Mouse (Mus musculus): Measurements from ENCODE around the gene Zfp36l1. TPM values are rescaled to one million over a fixed set of nuclear protein-coding genes. Genes with fewer than 3 reads are reported as not detected.
A peak's percentile ranks its signal among the peaks of the same experiment; 100 is the strongest.

Zfp36l1 gene
- polyA plus RNA-seq, 1 experiment: 23.3 TPM

DNA sequence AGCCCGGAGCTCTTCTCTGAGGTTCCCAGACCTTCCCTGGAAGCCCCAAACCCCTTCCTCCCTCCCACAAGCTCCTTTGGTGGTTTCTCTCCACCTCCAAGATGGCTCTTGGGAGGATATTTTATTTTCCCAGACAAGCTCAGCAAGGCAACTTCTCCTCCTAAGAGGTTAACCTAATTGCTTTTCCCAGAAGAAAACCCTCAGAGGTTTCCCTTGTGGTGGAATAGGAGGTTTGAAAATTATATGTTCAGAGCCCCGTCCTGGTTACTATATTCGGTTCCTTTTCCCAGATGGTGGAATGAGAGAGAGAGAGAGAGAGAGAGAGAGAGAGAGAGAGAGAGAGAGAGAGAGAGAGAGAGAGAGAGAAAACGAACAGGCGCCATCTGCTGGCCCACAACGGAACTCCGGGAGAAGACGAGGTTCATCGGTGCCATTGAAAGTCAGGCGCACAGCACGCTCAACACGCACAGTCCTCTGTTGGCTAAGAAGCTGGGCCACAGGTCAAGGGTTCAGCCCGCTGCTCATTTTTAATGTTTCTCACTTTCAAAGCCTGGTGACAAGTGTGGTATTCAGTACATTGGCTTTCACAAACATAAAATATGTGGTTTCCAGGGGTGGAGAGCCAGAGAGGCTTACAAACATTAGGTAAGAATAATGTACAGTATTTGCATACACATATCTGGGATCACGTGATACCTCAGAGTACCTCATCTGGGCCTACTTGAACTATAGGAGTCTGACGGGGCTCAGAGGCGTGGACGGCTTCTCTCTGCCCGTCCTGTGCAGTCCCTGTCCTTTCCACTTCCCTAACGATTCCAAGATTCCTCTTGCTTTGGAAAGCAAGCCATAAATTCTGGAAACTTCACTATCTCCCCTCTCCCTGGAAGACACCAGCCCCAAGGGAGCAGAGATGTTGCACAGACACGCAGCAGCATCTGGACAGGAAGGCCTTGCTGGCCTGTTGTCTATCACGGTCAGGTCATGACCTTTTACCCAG lies 33.7 kb upstream of the Zfp36l1 start:
- no peak for TF ChIP-seq POLR2A (IDR thresholded peaks at IDR 0.05; ENCODE audit: extremely low read depth, insufficient read depth, low read length)
- TF ChIP-seq CTCF (IDR thresholded peaks at IDR 0.05; ENCODE audit: extremely low read depth, insufficient read depth, low read length): peak; percentile 64
- Histone ChIP-seq H3K4me1 (ENCODE audit: control insufficient read depth, insufficient read depth, low read length) (no peaks in the 10 kb centered on the region), H3K4me3 (ENCODE audit: insufficient read depth, low read length) (no peak overlapping the region), H3K27ac (ENCODE audit: insufficient read depth, low read length) (no peak overlapping the region)

DNA sequence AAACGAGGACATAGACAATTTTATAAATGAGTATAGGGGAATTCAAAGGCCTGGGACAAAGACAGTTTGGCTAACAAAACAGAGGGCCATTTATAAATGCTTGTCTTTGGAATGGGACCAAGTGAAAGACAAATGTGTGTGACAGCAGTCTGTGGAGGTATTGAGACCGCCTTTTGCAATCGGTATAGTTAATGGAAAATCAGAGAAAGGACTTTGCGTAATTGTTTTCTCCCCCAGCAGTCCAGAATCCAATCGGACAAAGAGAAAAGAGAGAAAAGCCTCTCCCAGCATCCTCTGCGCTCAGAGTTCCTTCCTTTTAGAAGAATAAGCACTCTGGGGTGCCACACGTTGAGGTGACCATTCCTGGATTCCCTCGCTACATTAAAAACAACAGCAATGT lies 32.6 kb upstream of the Zfp36l1 start:
- TF ChIP-seq CTCF (IDR thresholded peaks at IDR 0.05; ENCODE audit: extremely low read depth, insufficient read depth, low read length) (no peak), POLR2A (IDR thresholded peaks at IDR 0.05; ENCODE audit: extremely low read depth, insufficient read depth, low read length) (no peak)
- no peak overlapping the region for H3K27ac ChIP-seq (ENCODE audit: insufficient read depth, low read length)
- H3K4me1 ChIP-seq (ENCODE audit: control insufficient read depth, insufficient read depth, low read length): no peaks in the 10 kb centered on the region
- H3K4me3 ChIP-seq (ENCODE audit: insufficient read depth, low read length): no peak overlapping the region

DNA sequence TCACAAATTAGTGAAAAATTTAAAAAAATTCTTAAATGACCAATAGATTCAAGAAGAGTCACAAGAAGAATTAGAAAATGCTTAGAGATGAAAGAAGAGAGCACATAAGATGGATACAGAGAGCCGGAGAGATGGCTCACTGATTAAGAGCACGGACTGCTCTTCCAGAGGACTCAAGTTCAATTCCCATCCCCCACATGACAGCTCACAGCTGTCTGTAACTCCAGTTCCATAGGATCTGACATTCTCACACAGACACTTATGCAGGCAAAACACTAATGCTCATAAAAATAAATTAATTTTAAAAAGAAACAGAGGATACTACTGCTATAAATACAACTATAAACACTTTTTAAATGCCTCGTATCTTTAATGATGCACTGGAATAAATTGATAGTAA lies 32.0 kb upstream of the Zfp36l1 start:
- H3K4me1 ChIP-seq (ENCODE audit: control insufficient read depth, insufficient read depth, low read length): no peaks in the 10 kb centered on the region
- no peak for TF ChIP-seq POLR2A (IDR thresholded peaks at IDR 0.05; ENCODE audit: extremely low read depth, insufficient read depth, low read length)
- TF ChIP-seq CTCF (IDR thresholded peaks at IDR 0.05; ENCODE audit: extremely low read depth, insufficient read depth, low read length): no peak
- H3K4me3 ChIP-seq (ENCODE audit: insufficient read depth, low read length): no peak overlapping the region
- H3K27ac ChIP-seq (ENCODE audit: insufficient read depth, low read length): no peak overlapping the region

DNA sequence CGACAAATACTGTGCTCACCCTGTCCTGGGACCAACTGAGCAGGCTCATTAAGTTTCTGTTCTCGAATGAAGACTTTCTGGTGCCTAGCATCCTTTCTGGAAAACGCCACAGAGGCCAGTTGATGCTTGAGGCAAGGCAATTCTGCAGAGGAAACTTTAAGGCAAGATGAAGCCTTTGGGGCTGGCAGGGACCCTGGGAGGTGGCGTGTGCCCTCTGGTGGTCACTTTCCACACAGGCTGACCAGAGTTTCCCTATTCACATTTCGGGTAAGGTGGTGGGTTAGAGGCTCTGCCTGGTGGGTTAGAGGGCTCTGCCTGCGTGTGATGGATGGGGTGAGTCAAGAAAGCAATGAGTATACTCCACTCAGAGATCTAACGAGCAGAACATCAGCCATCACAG lies 28.7 kb upstream of the Zfp36l1 start:
- no peaks in the 10 kb centered on the region for H3K4me1 ChIP-seq (ENCODE audit: control insufficient read depth, insufficient read depth, low read length)
- peak; percentile 78 for TF ChIP-seq CTCF (IDR thresholded peaks at IDR 0.05; ENCODE audit: extremely low read depth, insufficient read depth, low read length)
- no peak for TF ChIP-seq POLR2A (IDR thresholded peaks at IDR 0.05; ENCODE audit: extremely low read depth, insufficient read depth, low read length)
- H3K27ac ChIP-seq (ENCODE audit: insufficient read depth, low read length): no peak overlapping the region

DNA sequence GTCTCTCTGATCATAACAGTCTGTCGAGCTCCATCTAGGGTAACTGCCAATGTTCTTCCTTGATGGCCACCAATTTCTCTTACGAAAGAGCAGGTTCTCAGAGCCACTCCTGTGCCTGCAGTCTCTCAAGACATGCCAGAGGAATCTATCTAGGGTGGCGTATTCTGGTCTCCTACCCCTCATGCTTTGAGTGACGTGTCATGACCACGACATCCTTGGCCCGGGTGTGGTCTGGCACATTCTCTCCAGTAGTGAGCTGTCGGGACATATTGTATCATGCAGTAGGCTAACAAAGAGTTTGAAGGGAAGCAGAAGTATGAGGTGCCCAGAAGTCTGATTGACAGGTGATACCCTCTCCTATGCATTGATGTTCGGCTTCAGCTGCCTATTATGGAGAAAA lies 28.2 kb upstream of the Zfp36l1 start:
- Histone ChIP-seq H3K27ac (ENCODE audit: insufficient read depth, low read length) (no peak overlapping the region), H3K4me1 (ENCODE audit: control insufficient read depth, insufficient read depth, low read length) (no peaks in the 10 kb centered on the region), H3K4me3 (ENCODE audit: insufficient read depth, low read length) (no peak overlapping the region)
- no peak for TF ChIP-seq POLR2A (IDR thresholded peaks at IDR 0.05; ENCODE audit: extremely low read depth, insufficient read depth, low read length)
- no peak for TF ChIP-seq CTCF (IDR thresholded peaks at IDR 0.05; ENCODE audit: extremely low read depth, insufficient read depth, low read length)

More for the DNA sequence above, 28.7 kb upstream of the Zfp36l1 start:
- no peak overlapping the region for H3K4me3 ChIP-seq (ENCODE audit: insufficient read depth, low read length)

DNA sequence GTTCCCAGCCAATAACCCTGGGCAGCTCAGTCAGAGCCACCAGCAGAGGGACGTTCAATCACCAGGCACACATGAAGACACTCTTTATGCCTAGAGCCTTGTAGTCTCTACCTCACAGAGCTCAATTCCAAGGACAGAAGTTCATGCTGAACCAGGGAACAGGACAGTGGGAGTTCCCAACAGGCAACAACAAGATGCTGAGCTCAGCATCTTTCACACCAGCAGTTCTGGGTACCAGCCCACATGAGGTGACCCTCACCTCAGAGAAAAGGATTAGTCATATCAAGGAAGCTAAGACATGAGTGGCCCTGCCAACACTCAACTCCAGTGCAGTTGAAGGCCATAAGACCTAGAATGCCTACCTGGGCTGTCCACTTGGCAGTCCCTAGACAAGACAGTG lies 24.9 kb upstream of the Zfp36l1 start:
- TF ChIP-seq POLR2A (IDR thresholded peaks at IDR 0.05; ENCODE audit: extremely low read depth, insufficient read depth, low read length) (no peak), CTCF (IDR thresholded peaks at IDR 0.05; ENCODE audit: extremely low read depth, insufficient read depth, low read length) (no peak)

DNA sequence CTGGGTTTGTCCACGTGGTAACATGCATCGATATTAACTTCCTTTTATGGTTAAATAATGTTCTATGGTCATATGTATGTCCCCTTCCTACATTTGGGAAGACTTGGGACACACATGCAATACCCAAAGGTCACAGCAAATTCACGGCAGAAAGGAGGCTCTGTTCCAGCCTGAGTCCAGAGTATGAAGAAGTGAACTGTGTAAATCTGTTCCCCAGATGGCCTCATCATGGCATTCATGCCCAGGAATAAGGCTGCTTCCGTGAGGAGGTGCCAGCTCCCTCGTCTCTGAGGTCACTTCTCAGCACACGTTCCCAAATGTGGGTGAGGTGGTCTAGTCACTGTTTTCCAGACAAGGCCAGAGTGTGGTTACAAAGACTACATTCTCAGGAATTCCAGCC lies 24.4 kb upstream of the Zfp36l1 start:
- H3K4me1 ChIP-seq (ENCODE audit: control insufficient read depth, insufficient read depth, low read length): no peaks in the 10 kb centered on the region
- no peak overlapping the region for H3K27ac ChIP-seq (ENCODE audit: insufficient read depth, low read length)
- H3K4me3 ChIP-seq (ENCODE audit: insufficient read depth, low read length): no peak overlapping the region
- no peak for TF ChIP-seq POLR2A (IDR thresholded peaks at IDR 0.05; ENCODE audit: extremely low read depth, insufficient read depth, low read length)
- TF ChIP-seq CTCF (IDR thresholded peaks at IDR 0.05; ENCODE audit: extremely low read depth, insufficient read depth, low read length): no peak

More for the DNA sequence above, 24.9 kb upstream of the Zfp36l1 start:
- no peak overlapping the region for H3K4me3 ChIP-seq (ENCODE audit: insufficient read depth, low read length)
- no peaks in the 10 kb centered on the region for H3K4me1 ChIP-seq (ENCODE audit: control insufficient read depth, insufficient read depth, low read length)
- no peak overlapping the region for H3K27ac ChIP-seq (ENCODE audit: insufficient read depth, low read length)

DNA sequence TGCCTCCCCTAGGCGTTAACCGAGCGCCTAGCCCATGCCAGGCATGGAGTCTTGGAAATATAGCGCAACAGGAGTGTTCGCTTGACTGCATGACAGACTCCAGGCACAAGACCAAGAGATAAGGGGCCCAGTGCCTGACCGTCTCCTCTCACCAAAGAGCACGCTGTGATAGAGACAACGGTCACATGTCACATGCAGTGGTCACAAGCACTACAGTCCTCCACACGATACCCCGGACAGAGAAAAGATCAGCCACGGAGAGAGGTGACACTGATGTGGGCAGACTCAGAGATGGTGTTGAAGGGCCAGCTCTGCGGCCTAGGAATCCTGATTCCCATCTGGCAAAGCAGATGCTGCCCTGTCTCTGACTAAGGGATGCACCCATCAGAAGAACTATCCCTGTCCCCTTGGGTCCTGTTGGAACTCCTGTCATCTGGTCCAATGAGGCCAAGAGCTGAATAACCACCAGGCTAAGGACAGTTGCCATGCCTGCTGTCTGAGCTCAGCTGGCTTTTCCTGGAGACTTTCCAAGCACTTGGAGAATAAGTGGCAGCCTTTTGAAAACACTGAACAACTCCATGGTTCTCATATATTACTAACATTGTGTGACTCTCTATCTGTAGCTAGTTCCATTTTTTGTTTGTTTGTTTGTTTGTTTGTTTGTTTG lies 23.6 kb upstream of the Zfp36l1 start:
- Histone ChIP-seq H3K4me3 (ENCODE audit: insufficient read depth, low read length) (no peak overlapping the region), H3K27ac (ENCODE audit: insufficient read depth, low read length) (no peak overlapping the region), H3K4me1 (ENCODE audit: control insufficient read depth, insufficient read depth, low read length) (peaks cover 3% of the 10 kb centered on the region)
- TF ChIP-seq POLR2A (IDR thresholded peaks at IDR 0.05; ENCODE audit: extremely low read depth, insufficient read depth, low read length) (no peak), CTCF (IDR thresholded peaks at IDR 0.05; ENCODE audit: extremely low read depth, insufficient read depth, low read length) (no peak)

DNA sequence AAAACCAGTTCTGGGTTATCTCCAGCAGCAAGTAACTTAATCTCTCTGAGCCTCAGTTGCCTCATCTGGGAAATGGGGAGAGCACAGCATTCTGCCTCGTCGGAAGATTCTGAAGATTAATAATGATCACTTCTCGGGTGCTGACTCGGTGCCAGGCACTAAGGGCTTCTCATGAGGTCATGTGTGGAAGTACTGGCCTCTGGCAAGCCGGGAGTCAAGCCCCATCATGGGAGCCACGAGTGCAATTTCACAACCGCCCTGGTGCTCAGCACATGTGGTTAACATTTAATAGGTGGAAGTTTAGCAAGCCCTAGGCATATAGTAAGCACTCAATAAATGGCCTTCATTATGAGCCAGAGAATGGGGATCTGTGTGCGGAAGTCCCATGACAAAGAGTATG lies 22.4 kb upstream of the Zfp36l1 start:
- TF ChIP-seq CTCF (IDR thresholded peaks at IDR 0.05; ENCODE audit: extremely low read depth, insufficient read depth, low read length) (no peak), POLR2A (IDR thresholded peaks at IDR 0.05; ENCODE audit: extremely low read depth, insufficient read depth, low read length) (no peak)
- Histone ChIP-seq H3K27ac (ENCODE audit: insufficient read depth, low read length) (no peak overlapping the region), H3K4me1 (ENCODE audit: control insufficient read depth, insufficient read depth, low read length) (peaks cover 3% of the 10 kb centered on the region), H3K4me3 (ENCODE audit: insufficient read depth, low read length) (no peak overlapping the region)

All from cortical plate, adult 2 months (tissue).